Mouse (Mus musculus): ENCODE measurements around the gene Lce1d. TPM values are rescaled to one million over a fixed set of nuclear protein-coding genes. Genes with fewer than 3 reads are reported as not detected.
"Not testable (repeated sequence)": the region's sequence is repeated elsewhere in the genome, so short reads cannot be mapped to it uniquely, and the experiment has no call there.

The Lce1d gene
- polyA plus RNA-seq (2016; fragmentation: Nextera tagmentation; extraction: Ambion mirVana): not detected in 2 replicates

- Histone ChIP-seq H3K27ac (no peak within 1 kb of the TSS), H3K36me3 (no peaks in the 10 kb centered on the region), H3K4me3 (no peak within 1 kb of the TSS), H3K9me3 (no peaks in the 10 kb centered on the region), H3K27me3 (no peaks in the 10 kb centered on the region), H3K4me1 (no peaks in the 10 kb centered on the region), H3K4me2 (replicated peaks) (no peak within 1 kb of the TSS), H3K9ac (no peak within 1 kb of the TSS)
- no peak for ATAC-seq (ENCODE audit: insufficient number of reproducible peaks, insufficient read depth, low FRiP score, low TSS enrichment)
- WGBS: 57% methylated on average over 2 of the region's 2 CpGs
These were observed at the start of gene Lce1d for GRCm38 (mm10) chr3:92687110-92687509. Lce1d (minus strand) TSS chr3:92687210.

- H3K9ac ChIP-seq: no peak overlapping the region
- ATAC-seq (ENCODE audit: insufficient number of reproducible peaks, insufficient read depth, low FRiP score, low TSS enrichment): no peak
- H3K4me2 ChIP-seq (replicated peaks): no peak overlapping the region
- H3K4me1 ChIP-seq: no peaks in the 10 kb centered on the region
- no peak overlapping the region for H3K27ac ChIP-seq
- H3K9me3 ChIP-seq: no peaks in the 10 kb centered on the region
- WGBS: 82% methylated on average over 5 of the region's 5 CpGs
- H3K36me3 ChIP-seq: no peaks in the 10 kb centered on the region
- no peak overlapping the region for H3K4me3 ChIP-seq
- H3K27me3 ChIP-seq: no peaks in the 10 kb centered on the region
These were observed 35.6 kb upstream of the Lce1d start for GRCm38 (mm10) chr3:92722631-92723030.

- no peak within 1 kb of the TSS for H3K9ac ChIP-seq
- no peaks in the 10 kb centered on the region for H3K36me3 ChIP-seq
- no peaks in the 10 kb centered on the region for H3K4me1 ChIP-seq
- H3K4me3 ChIP-seq: no peak within 1 kb of the TSS
- no peak within 1 kb of the TSS for H3K27ac ChIP-seq
- no peak within 1 kb of the TSS for H3K4me2 ChIP-seq (replicated peaks)
- 74% methylated on average over 3 of the region's 3 CpGs for WGBS
- H3K9me3 ChIP-seq: no peaks in the 10 kb centered on the region
- no peaks in the 10 kb centered on the region for H3K27me3 ChIP-seq
- ATAC-seq (ENCODE audit: insufficient number of reproducible peaks, insufficient read depth, low FRiP score, low TSS enrichment): no peak
These were observed 33.2 kb upstream of the Lce1d start, which contains the start of gene Lce1f for GRCm38 (mm10) chr3:92720250-92720649. Lce1f (minus strand) TSS chr3:92720350.

GRCm38 (mm10) chr3:92715122-92715521 is 28.1 kb upstream of the Lce1d start:
- H3K36me3 ChIP-seq: no peaks in the 10 kb centered on the region
- H3K4me1 ChIP-seq: no peaks in the 10 kb centered on the region
- H3K4me3 ChIP-seq: no peak overlapping the region
- ATAC-seq (ENCODE audit: insufficient number of reproducible peaks, insufficient read depth, low FRiP score, low TSS enrichment): no peak
- H3K4me2 ChIP-seq (replicated peaks): no peak overlapping the region
- no peak overlapping the region for H3K27ac ChIP-seq
- no peaks in the 10 kb centered on the region for H3K9me3 ChIP-seq
- H3K27me3 ChIP-seq: no peaks in the 10 kb centered on the region
- no peak overlapping the region for H3K9ac ChIP-seq

GRCm38 (mm10) chr3:92708974-92709373 is 22.0 kb upstream of the Lce1d start, which contains the start of gene Lce1e:
Lce1e (minus strand) TSS chr3:92709074.
- H3K4me3 ChIP-seq: no peak within 1 kb of the TSS
- 89% methylated on average over 2 of the region's 2 CpGs for WGBS
- no peaks in the 10 kb centered on the region for H3K9me3 ChIP-seq
- H3K9ac ChIP-seq: no peak within 1 kb of the TSS
- no peak within 1 kb of the TSS for H3K27ac ChIP-seq
- no peaks in the 10 kb centered on the region for H3K4me1 ChIP-seq
- ATAC-seq (ENCODE audit: insufficient number of reproducible peaks, insufficient read depth, low FRiP score, low TSS enrichment): no peak
- H3K36me3 ChIP-seq: no peaks in the 10 kb centered on the region
- no peaks in the 10 kb centered on the region for H3K27me3 ChIP-seq
- H3K4me2 ChIP-seq (replicated peaks): no peak within 1 kb of the TSS

GRCm38 (mm10) chr3:92694613-92695012 is 7.6 kb upstream of the Lce1d start:
- Histone ChIP-seq H3K9ac (no peak overlapping the region), H3K4me2 (replicated peaks) (no peak overlapping the region), H3K27me3 (no peaks in the 10 kb centered on the region), H3K36me3 (no peaks in the 10 kb centered on the region), H3K27ac (no peak overlapping the region), H3K9me3 (no peaks in the 10 kb centered on the region), H3K4me3 (no peak overlapping the region), H3K4me1 (no peaks in the 10 kb centered on the region)
- 14% methylated on average over 1 of the region's 1 CpGs for WGBS
- ATAC-seq (ENCODE audit: insufficient number of reproducible peaks, insufficient read depth, low FRiP score, low TSS enrichment): no peak

GRCm38 (mm10) chr3:92691688-92692087 is 4.7 kb upstream of the Lce1d start:
- H3K4me2 ChIP-seq (replicated peaks): no peak overlapping the region
- no peak overlapping the region for H3K27ac ChIP-seq
- H3K27me3 ChIP-seq: no peaks in the 10 kb centered on the region
- H3K9ac ChIP-seq: no peak overlapping the region
- no peak for ATAC-seq (ENCODE audit: insufficient number of reproducible peaks, insufficient read depth, low FRiP score, low TSS enrichment)
- no peaks in the 10 kb centered on the region for H3K36me3 ChIP-seq
- no peaks in the 10 kb centered on the region for H3K4me1 ChIP-seq
- H3K4me3 ChIP-seq: no peak overlapping the region
- H3K9me3 ChIP-seq: no peaks in the 10 kb centered on the region

- H3K27me3 ChIP-seq; H3K27ac ChIP-seq; H3K36me3 ChIP-seq; H3K9ac ChIP-seq; H3K4me2 ChIP-seq (replicated peaks); H3K9me3 ChIP-seq; H3K4me3 ChIP-seq; H3K4me1 ChIP-seq; ATAC-seq (ENCODE audit: insufficient number of reproducible peaks, insufficient read depth, low FRiP score, low TSS enrichment): not testable (repeated sequence)
- WGBS: 75% methylated on average over 16 of the region's 16 CpGs
These were observed 2.1 kb upstream of the Lce1d start for GRCm38 (mm10) chr3:92689154-92689553.

GRCm38 (mm10) chr3:92678947-92679346 is 8.1 kb downstream of the Lce1d start, which contains the start of gene Lce1c:
Lce1c (plus strand) TSS chr3:92679247.
- no peak within 1 kb of the TSS for H3K27ac ChIP-seq
- no peaks in the 10 kb centered on the region for H3K36me3 ChIP-seq
- H3K4me2 ChIP-seq (replicated peaks): no peak within 1 kb of the TSS
- no peak within 1 kb of the TSS for H3K4me3 ChIP-seq
- no peak within 1 kb of the TSS for H3K9ac ChIP-seq
- no peaks in the 10 kb centered on the region for H3K9me3 ChIP-seq
- no peaks in the 10 kb centered on the region for H3K4me1 ChIP-seq
- no peak for ATAC-seq (ENCODE audit: insufficient number of reproducible peaks, insufficient read depth, low FRiP score, low TSS enrichment)
- 86% methylated on average over 4 of the region's 4 CpGs for WGBS
- H3K27me3 ChIP-seq: no peaks in the 10 kb centered on the region

- no peak within 1 kb of the TSS for H3K4me3 ChIP-seq
- H3K27ac ChIP-seq: no peak within 1 kb of the TSS
- H3K4me1 ChIP-seq: no peaks in the 10 kb centered on the region
- no peak for ATAC-seq (ENCODE audit: insufficient number of reproducible peaks, insufficient read depth, low FRiP score, low TSS enrichment)
- no peak within 1 kb of the TSS for H3K9ac ChIP-seq
- H3K4me2 ChIP-seq (replicated peaks): no peak within 1 kb of the TSS
- no peaks in the 10 kb centered on the region for H3K36me3 ChIP-seq
- H3K27me3 ChIP-seq: no peaks in the 10 kb centered on the region
- no peaks in the 10 kb centered on the region for H3K9me3 ChIP-seq
These were observed 16.8 kb downstream of the Lce1d start, which contains the start of gene Lce1a2 for GRCm38 (mm10) chr3:92670215-92670614. Lce1a2 (minus strand) TSS chr3:92670315.

GRCm38 (mm10) chr3:92656826-92657225 is 30.2 kb downstream of the Lce1d start, which contains the start of gene Lce1b:
Lce1b (minus strand) TSS chr3:92656926.
- H3K4me2 ChIP-seq (replicated peaks): no peak within 1 kb of the TSS
- no peak within 1 kb of the TSS for H3K9ac ChIP-seq
- H3K36me3 ChIP-seq: no peaks in the 10 kb centered on the region
- no peaks in the 10 kb centered on the region for H3K27me3 ChIP-seq
- H3K4me1 ChIP-seq: no peaks in the 10 kb centered on the region
- no peak for ATAC-seq (ENCODE audit: insufficient number of reproducible peaks, insufficient read depth, low FRiP score, low TSS enrichment)
- no peaks in the 10 kb centered on the region for H3K9me3 ChIP-seq
- H3K27ac ChIP-seq: no peak within 1 kb of the TSS
- no peak within 1 kb of the TSS for H3K4me3 ChIP-seq

GRCm38 (mm10) chr3:92648207-92648606 is 38.8 kb downstream of the Lce1d start, which contains the start of gene Lce1a1:
Lce1a1 (minus strand) TSS chr3:92648307.
- Histone ChIP-seq H3K4me1 (no peaks in the 10 kb centered on the region), H3K9ac (no peak within 1 kb of the TSS), H3K9me3 (no peaks in the 10 kb centered on the region), H3K4me3 (no peak within 1 kb of the TSS), H3K27me3 (no peaks in the 10 kb centered on the region), H3K4me2 (replicated peaks) (no peak within 1 kb of the TSS), H3K27ac (no peak within 1 kb of the TSS), H3K36me3 (no peaks in the 10 kb centered on the region)
- 89% methylated on average over 1 of the region's 1 CpGs for WGBS
- no peak for ATAC-seq (ENCODE audit: insufficient number of reproducible peaks, insufficient read depth, low FRiP score, low TSS enrichment)

- H3K27me3 ChIP-seq: no peaks in the 10 kb centered on the region
- no peak for ATAC-seq (ENCODE audit: insufficient number of reproducible peaks, insufficient read depth, low FRiP score, low TSS enrichment)
These were observed 47.2 kb downstream of the Lce1d start for GRCm38 (mm10) chr3:92639854-92640253.

More at GRCm38 (mm10) chr3:92639854-92640253, 47.2 kb downstream of the Lce1d start:
- Histone ChIP-seq H3K9me3 (no peaks in the 10 kb centered on the region), H3K4me2 (replicated peaks) (no peak overlapping the region), H3K9ac (no peak overlapping the region), H3K36me3 (no peaks in the 10 kb centered on the region), H3K27ac (no peak overlapping the region), H3K4me3 (no peak overlapping the region), H3K4me1 (no peaks in the 10 kb centered on the region)
- 87% methylated on average over 15 of the region's 15 CpGs for WGBS
